Mouse (Mus musculus): Measurements from ENCODE around the gene Gucy2g.

- TF ChIP-seq POLR2A (IDR thresholded peaks at IDR 0.05; ENCODE audit: low read depth, low read length) (no peak), KAT2A (IDR thresholded peaks at IDR 0.05; ENCODE audit: insufficient replicate concordance, low read length) (no peak), JUND (conservative IDR thresholded peaks at IDR 0.05; ENCODE audit: low read depth, low read length) (no peak), CTCF (conservative IDR thresholded peaks at IDR 0.05 in 1 of 2, IDR thresholded peaks at IDR 0.05 in 1 of 2; ENCODE audit: low read depth in 2 of 2, low read length in 2 of 2) (no peak), SMC3 (IDR thresholded peaks at IDR 0.05; ENCODE audit: low read depth, low read length) (no peak), NRF1 (IDR thresholded peaks at IDR 0.05; ENCODE audit: low read depth, low read length) (no peak), POLR2AphosphoS2 (IDR thresholded peaks at IDR 0.05; ENCODE audit: low read depth, low read length) (no peak)
Measured at GRCm38 (mm10) chr19:55288974-55289373, 47.9 kb upstream of the Gucy2g start.

Data from CH12.LX (cell line).